Mouse (Mus musculus) liver, postnatal 0 days (tissue): Measurements from ENCODE around the gene Prkcb. TPM values are rescaled to one million over a fixed set of nuclear protein-coding genes. Genes with fewer than 3 reads are reported as not detected.

Experiments
- ATAC-seq: fragments of 200-750 bp; cut with Nextera tagmentation; 2 replicates; pipeline ENCODE4 v1.8.0; 2017; ENCODE audit warnings: mild to moderate bottlenecking, moderate library complexity
- DNase-seq: peaks from one replicate; pipeline ENCODE4 v3.0.0-alpha.2; 2016
- H3K27ac ChIP-seq: fragments of 300-500 bp; sonication (generic); 2 replicates; pipeline ENCODE4 v1.5.1; 2014; ENCODE audit warnings: antibody characterized with exemption, moderate library complexity, mild to moderate bottlenecking, low read depth
- H3K27me3 ChIP-seq: fragments of 300-500 bp; sonication (generic); 2 replicates; pipeline ENCODE4 v1.6.1; 2014; ENCODE audit warnings: low read length, control low read depth, mixed read lengths; ENCODE audit not compliant: insufficient read depth
- H3K36me3 ChIP-seq: fragments of 300-500 bp; sonication (generic); replicated peaks from 2 replicates; pipeline ENCODE4 v1.6.1; 2014; ENCODE audit warnings: mild to moderate bottlenecking, control low read depth, low read length, moderate library complexity, mixed read lengths; ENCODE audit not compliant: insufficient read depth
- H3K4me1 ChIP-seq: fragments of 300-500 bp; sonication (generic); 2 replicates; pipeline ENCODE4 v1.6.1; 2014; ENCODE audit warnings: antibody characterized with exemption, mild to moderate bottlenecking, control low read depth; ENCODE audit not compliant: insufficient read depth
- H3K4me2 ChIP-seq: fragments of 300-500 bp; sonication (generic); 2 replicates; pipeline ENCODE4 v1.6.1; 2014; ENCODE audit warnings: low read depth, mild to moderate bottlenecking, low read length, moderate library complexity, mixed read lengths
- H3K4me3 ChIP-seq: fragments of 300-500 bp; sonication (generic); 2 replicates; pipeline ENCODE4 v1.5.1; 2014; ENCODE audit warnings: low read depth, low read length
- H3K9ac ChIP-seq: fragments of 300-500 bp; sonication (generic); replicated peaks from 2 replicates; pipeline ENCODE4 v1.6.1; 2014; ENCODE audit warnings: mild to moderate bottlenecking, moderate library complexity
- H3K9me3 ChIP-seq: fragments of 300-500 bp; sonication (generic); 2 replicates; pipeline ENCODE4 v1.6.1; 2016; ENCODE audit warnings: mild to moderate bottlenecking, control low read depth, low read length, mixed read lengths
- CTCF ChIP-seq: sonication (generic); IDR thresholded peaks from 2 replicates; pipeline ENCODE4 v1.5.1; 2016; ENCODE audit warnings: antibody characterized with exemption, low read depth
- EP300 ChIP-seq: IDR thresholded peaks from 2 replicates; pipeline ENCODE4 v1.6.1; 2016; ENCODE audit warnings: antibody characterized with exemption, low read depth, mild to moderate bottlenecking
- WGBS: fragments of 180-500 bp; shearing (Covaris S2); extraction: QIAGEN DNeasy Blood & Tissue Kit; methylation state at CpG from one replicate; pipeline ENCODE4 v1.1.7; 2014; ENCODE audit not compliant: insufficient replicate concordance; 5-methylcytosine and 5-hydroxymethylcytosine counted together
- polyA plus RNA-seq: library from polyadenylated mRNA; unstranded; fragments of >200 nt; fragmentation: Nextera tagmentation; extraction: Ambion mirVana; gene quantifications from 2 replicates; pipeline ENCODE4 v1.2.1, GENCODE M21; 2015

Gene Prkcb
- polyA plus RNA-seq, 1 experiment from 2014 or later = 8.1 TPM

- H3K9me3 ChIP-seq = no peaks in the 10 kb centered on the region
- H3K4me1 ChIP-seq = 0 out of 2 replicates have a peak, but pooled peaks cover 3% of the 10 kb centered on the region
- no peaks in the 10 kb centered on the region for H3K27me3 ChIP-seq
- no peak overlapping the region for H3K4me3 ChIP-seq
- ATAC-seq (no peak), DNase-seq (no peak)
- no peak overlapping the region for H3K4me2 ChIP-seq
- no peak overlapping the region for H3K27ac ChIP-seq
- 82% methylated on average over 6 of the region's 6 CpGs for WGBS
- H3K36me3 ChIP-seq = no peaks in the 10 kb centered on the region
- TF ChIP-seq CTCF (no peak), EP300 (no peak)
- no peak overlapping the region for H3K9ac ChIP-seq
Measured at GRCm38 (mm10) chr7:122414608-122415007, 126.1 kb downstream of the Prkcb start.

GRCm38 (mm10) chr7:122415387-122415786, 126.8 kb downstream of the Prkcb start:
- no peak overlapping the region for H3K9ac ChIP-seq
- H3K9me3 ChIP-seq = no peaks in the 10 kb centered on the region
- H3K36me3 ChIP-seq = no peaks in the 10 kb centered on the region
- H3K4me3 ChIP-seq = no peak overlapping the region
- H3K4me1 ChIP-seq = 0 out of 2 replicates have a peak, but pooled peaks cover 3% of the 10 kb centered on the region
- DNase-seq (no peak), ATAC-seq (no peak)
- no peaks in the 10 kb centered on the region for H3K27me3 ChIP-seq
- no peak for TF ChIP-seq CTCF
- TF ChIP-seq EP300 = no peak
- 58% methylated on average over 9 of the region's 9 CpGs for WGBS
- H3K4me2 ChIP-seq = no peak overlapping the region
- H3K27ac ChIP-seq = no peak overlapping the region

DNA sequence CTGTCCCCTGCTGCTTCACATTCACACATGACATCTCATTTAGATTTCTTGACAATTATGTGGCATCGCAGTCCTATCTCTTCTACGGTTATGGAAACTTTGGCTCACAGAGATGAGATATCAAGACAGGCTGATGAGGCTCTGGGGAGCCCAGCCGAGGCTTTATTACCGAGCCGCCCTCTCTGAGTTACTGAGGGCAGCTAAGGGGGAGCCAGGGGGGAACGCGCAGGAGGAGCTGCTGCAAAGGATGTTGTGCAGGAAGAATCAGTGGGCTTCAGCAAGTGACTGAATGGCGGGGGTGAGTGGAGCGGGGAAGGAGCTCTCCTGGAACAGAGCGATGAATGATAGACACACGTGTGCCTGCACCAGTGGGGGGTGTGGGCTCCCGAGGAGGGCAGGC, 127.4 kb downstream of the Prkcb start:
- WGBS = 69% methylated on average over 12 of the region's 12 CpGs
- H3K4me2 ChIP-seq = no peak overlapping the region
- H3K27me3 ChIP-seq = no peaks in the 10 kb centered on the region
- no peak overlapping the region for H3K27ac ChIP-seq
- no peak for TF ChIP-seq CTCF
- no peak for TF ChIP-seq EP300
- no peaks in the 10 kb centered on the region for H3K36me3 ChIP-seq
- ATAC-seq (no peak), DNase-seq (no peak)
- H3K4me1 ChIP-seq = 0 out of 2 replicates have a peak, but pooled peaks cover 3% of the 10 kb centered on the region
- H3K9me3 ChIP-seq = no peaks in the 10 kb centered on the region
- no peak overlapping the region for H3K4me3 ChIP-seq
- H3K9ac ChIP-seq = no peak overlapping the region

- no peak for TF ChIP-seq CTCF
- TF ChIP-seq EP300 = no peak
- no peak for DNase-seq
- Histone ChIP-seq H3K27ac (no peak overlapping the region), H3K4me2 (no peak overlapping the region), H3K27me3 (no peaks in the 10 kb centered on the region), H3K9ac (no peak overlapping the region), H3K36me3 (no peaks in the 10 kb centered on the region), H3K4me3 (no peak overlapping the region), H3K9me3 (no peaks in the 10 kb centered on the region), H3K4me1 (0 out of 2 replicates have a peak, but pooled peaks cover 3% of the 10 kb centered on the region)
- 73% methylated on average over 3 of the region's 3 CpGs for WGBS
- ATAC-seq = no peak
Measured at GRCm38 (mm10) chr7:122418551-122418950, 130.0 kb downstream of the Prkcb start.

DNA sequence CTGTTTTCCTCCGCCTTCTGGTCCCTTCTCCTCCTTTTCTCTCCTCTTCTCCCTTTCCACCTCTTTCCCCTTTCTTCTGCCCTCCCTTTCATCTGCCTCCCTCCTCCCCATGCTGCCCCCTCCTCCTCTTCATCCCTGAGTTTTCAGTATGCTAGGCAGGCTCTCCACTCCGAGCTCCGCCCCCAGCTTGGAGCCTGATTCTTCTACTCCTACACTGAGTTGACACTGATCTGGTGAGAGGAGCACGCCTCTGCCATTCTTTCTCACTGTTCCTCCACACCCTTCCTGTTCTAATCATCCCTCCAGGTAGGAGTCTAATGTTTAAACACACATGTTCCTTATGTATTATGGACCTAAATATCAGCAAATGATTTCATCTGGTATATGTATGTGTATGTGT, 135.3 kb downstream of the Prkcb start:
- Histone ChIP-seq H3K27me3 (no peaks in the 10 kb centered on the region), H3K27ac (no peak overlapping the region), H3K4me3 (no peak overlapping the region), H3K9me3 (no peaks in the 10 kb centered on the region), H3K4me2 (no peak overlapping the region), H3K36me3 (no peaks in the 10 kb centered on the region), H3K9ac (no peak overlapping the region), H3K4me1 (no peaks in the 10 kb centered on the region)
- 70% methylated on average over 4 of the region's 4 CpGs for WGBS
- TF ChIP-seq EP300 (no peak), CTCF (no peak)
- no peak for DNase-seq
- no peak for ATAC-seq

GRCm38 (mm10) chr7:122429134-122429533, 140.6 kb downstream of the Prkcb start:
- no peaks in the 10 kb centered on the region for H3K4me1 ChIP-seq
- 60% methylated on average over 5 of the region's 5 CpGs for WGBS
- H3K27me3 ChIP-seq = no peaks in the 10 kb centered on the region
- no peak overlapping the region for H3K4me3 ChIP-seq
- ATAC-seq (no peak), DNase-seq (no peak)
- H3K9me3 ChIP-seq = no peaks in the 10 kb centered on the region
- no peak for TF ChIP-seq EP300
- no peak for TF ChIP-seq CTCF
- no peaks in the 10 kb centered on the region for H3K36me3 ChIP-seq
- no peak overlapping the region for H3K27ac ChIP-seq
- no peak overlapping the region for H3K9ac ChIP-seq
- no peak overlapping the region for H3K4me2 ChIP-seq

GRCm38 (mm10) chr7:122432401-122432800, 143.8 kb downstream of the Prkcb start:
- Histone ChIP-seq H3K36me3 (no peaks in the 10 kb centered on the region), H3K27me3 (no peaks in the 10 kb centered on the region), H3K9ac (no peak overlapping the region), H3K4me3 (no peak overlapping the region), H3K4me2 (no peak overlapping the region), H3K27ac (no peak overlapping the region), H3K9me3 (no peaks in the 10 kb centered on the region), H3K4me1 (no peaks in the 10 kb centered on the region)
- DNase-seq = no peak
- 69% methylated on average over 4 of the region's 4 CpGs for WGBS
- no peak for TF ChIP-seq EP300
- TF ChIP-seq CTCF = no peak
- no peak for ATAC-seq
